Mouse (Mus musculus) embryo, embryonic 11.5 days (tissue): ENCODE measurements at regions not wholly inside any gene's neighbourhood (a gene's known extent, or its start where the extent isn't known, plus 50 kb on each side); places are given as distances from the start of the nearest gene placed in this dataset.

Experiments used
- DNase-seq: peaks from one replicate; pipeline ENCODE4 v3.0.0-alpha.2; 2012; ENCODE audit warnings: low read depth, low spot score

DNA sequence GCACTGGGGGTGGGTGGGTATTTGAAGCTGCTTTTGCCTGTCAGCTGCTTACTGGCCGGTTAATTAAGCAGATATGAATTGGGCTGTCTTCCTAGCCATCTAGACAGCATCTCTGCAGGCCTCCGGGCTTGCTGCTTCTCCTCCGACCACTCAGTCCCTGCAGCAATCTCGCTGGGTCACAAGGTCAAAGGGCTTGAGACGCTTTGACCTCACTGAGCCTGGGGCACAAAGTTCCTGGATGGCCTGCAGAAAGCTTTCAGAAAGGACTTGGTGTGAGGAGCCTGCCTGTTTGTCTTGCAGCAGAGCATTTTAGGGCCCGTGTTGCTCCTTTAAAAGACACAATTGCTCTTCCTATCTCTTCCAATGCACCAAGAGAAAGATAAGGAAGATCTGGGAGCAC lies 83.7 kb upstream of the Ppp2r5a start:
- DNase-seq: no peak

DNA sequence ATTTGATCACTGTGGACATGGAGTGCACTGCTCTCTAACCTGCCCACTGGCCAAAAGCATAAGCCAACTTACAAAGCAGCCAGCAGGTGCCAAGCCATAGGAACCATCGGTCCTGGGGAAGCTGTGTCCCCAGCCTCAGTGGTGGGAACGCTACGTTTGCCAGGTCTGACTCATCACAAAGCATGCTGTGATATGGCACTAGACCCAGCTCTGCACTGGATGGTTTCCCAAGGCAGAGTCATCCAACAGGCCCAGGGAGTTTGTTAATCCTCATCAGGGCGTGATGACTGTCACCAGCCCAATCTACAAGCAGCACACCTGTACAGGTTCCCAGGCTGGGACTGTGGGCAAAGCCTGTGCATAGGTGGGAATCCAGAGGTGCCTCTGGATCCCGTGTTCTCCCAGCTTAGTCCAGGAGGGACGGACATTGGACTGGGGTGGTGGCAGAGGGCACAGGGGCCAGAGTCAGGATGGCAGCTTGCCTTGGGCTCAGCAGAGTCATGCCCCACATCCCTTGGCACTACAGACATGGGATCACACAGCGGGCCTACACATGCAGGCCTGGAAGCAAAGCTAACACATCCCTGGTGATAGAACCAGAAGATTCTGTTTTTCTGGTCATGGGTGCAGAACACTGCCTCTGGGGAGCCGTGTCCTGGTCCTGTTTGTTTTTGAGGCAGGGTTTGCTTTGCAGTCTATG lies 81.8 kb upstream of the Ppp2r5a start:
- DNase-seq: no peak

DNA sequence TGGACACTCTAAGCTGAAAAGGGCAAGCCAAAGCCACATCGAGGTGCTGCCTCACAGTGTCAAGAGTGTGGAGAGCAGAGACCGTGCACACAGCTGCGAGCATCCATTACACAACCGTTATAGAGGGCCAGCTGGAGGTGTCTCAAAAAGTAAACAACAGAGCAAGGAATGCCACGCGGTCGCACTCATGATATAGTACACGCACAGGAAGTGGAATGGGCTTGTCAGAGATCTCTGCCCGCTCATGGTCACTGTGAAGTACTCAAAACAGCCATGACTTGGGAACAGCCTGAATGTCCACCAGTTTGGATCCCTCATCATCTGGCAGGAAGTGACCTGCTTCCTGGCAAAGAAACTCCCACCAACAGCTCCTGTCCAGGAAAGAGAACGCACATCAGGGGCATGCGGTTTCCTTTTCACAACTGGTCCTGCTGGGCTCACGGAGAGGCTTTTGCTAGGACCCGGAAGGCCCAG lies 76.9 kb upstream of the Ppp2r5a start:
- no peak for DNase-seq

DNA sequence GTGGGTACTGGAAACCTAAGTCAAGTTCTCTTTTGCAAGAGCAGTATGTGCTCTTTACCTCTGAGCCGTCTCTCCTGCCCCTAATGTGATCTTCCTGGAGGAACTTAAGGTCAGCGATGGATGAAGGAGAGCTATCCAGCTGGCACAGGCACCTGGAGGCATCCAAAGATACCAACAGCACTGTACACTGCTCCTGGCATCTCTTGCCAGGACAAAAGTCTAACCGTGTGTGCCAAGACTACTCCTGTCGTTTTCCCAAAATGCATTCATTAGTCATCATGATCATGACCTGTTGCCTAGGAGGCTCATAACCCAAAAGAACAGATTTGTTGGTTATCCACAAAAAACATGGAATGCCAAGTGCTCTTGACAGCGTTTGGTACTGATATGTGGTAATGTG lies 69.5 kb upstream of the Ppp2r5a start:
- no peak for DNase-seq

DNA sequence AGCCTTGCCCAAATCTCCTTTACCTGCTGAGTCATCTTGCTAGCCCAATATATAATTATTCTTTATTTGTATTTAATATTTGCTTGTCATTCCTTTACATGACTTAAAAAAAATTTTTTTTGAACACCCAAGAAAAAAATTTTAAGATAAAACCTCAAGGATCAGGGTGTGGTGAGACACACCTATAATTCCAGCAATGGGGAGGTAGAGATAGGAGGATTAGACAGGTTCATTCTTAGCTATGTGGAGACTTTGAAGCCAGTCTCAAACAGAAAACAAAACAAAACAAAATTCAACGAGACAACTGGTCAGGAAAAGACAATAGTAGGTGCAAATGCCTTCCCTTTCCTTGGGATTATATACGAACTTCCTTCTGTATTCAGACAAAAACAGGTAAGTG lies 68.4 kb upstream of the Ppp2r5a start:
- no peak for DNase-seq

DNA sequence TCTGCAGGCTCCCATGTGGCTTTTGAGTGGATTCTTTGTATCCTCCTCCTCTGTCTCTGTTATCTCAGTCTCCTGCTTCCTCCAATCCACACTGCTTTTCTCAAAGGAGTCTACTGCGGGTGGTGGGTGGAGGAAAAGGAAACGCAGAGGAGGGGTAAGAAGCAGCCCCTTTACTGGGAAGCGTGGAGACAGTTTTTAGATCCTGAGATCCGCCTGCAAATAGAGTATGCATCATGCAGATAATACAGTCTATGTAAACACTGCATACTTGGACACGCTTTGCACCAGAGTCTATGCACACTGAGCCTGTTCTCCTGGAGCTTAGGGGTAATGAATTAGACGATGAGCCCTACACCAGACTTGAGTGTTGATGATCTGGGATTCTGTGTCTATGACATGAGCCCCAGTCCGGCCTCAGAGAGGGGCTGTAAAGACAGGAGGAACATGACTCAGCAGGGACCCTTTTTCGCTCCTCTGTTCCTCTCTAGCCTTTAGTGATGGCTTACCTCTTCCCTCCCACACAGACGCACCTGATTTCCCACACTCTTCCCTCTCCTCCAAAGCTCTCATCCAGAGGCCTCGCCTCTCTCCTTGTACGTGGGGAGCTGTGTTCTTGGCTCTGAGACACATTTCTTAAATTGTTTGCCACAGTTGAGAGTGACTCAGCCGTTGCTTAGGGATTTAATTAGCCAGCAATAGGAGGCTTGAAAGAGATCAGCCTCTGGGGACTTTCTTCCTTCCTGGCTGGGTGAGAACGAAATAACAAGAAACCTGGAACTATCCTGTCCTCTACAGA lies 67.3 kb upstream of the Ppp2r5a start:
- DNase-seq: no peak

DNA sequence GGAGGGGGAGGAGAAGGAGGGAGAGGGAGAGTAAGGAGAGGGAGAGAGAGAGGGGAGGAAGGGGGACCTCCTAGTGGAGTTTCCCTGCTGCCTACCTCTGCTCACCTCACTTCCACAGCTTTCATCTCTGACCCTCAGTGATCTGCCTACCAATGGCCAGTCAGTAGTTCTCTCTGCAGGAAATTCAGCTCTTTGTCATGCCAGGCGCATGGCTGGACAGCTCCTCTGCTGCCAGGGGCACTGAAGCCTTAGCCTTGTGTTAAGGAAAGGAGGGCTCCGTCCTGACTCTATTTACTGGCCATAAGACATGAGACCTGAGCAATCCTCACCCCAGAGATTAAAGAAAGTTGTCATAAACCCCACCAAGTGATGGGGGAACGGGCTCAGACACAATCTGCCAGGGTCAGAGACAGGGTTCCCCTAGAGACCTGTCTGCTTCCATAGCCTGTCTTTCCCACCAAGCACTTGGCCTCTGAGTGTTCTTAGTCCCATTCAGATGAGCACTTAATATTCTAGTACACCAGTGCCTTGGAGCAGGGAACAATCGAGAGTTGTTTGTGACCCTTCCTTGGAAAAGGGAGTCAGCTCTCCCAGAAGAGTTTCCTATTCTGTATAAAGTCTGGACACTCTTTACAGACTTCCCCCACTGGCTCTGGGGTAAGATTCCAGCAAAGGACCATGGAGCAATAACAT lies 65.9 kb upstream of the Ppp2r5a start:
- no peak for DNase-seq

DNA sequence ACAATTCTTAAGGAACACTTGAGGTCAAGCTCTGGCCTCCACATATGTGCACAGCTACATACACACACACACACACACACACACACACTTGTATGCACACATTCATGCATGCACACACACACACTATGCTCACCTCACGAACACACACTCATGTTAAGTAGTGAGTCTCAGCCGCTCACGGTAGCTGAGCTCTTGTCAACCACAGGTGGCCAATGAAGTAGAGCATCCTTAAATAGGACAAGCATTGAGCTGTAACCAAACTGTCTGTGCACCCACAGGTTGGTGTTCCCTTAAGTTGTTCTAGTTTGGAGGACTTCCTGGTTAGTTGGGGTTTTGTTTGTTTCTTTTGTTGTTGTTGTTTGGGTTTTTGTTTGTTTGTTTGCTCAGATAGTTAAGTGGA lies 63.2 kb upstream of the Ppp2r5a start:
- DNase-seq: no peak

DNA sequence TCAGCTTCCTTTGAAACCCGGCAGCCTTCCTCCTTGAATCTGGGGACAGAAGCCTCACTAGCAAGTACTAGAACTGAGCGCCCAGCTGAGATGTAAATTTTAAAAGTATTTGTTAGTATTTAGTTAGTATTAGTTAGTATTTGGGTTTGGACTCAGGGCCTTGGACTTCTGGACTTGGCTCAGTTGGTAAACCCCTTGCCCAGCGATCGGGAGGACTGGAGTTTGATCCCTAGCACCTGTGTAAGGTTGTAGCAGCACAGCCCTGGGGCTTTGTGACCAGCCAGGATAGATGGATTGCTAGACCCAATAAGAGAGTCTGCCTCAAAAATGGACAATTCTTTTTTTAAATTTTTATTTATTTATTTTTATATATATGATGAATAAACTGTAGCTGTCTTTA lies 62.7 kb upstream of the Ppp2r5a start:
- DNase-seq: no peak

DNA sequence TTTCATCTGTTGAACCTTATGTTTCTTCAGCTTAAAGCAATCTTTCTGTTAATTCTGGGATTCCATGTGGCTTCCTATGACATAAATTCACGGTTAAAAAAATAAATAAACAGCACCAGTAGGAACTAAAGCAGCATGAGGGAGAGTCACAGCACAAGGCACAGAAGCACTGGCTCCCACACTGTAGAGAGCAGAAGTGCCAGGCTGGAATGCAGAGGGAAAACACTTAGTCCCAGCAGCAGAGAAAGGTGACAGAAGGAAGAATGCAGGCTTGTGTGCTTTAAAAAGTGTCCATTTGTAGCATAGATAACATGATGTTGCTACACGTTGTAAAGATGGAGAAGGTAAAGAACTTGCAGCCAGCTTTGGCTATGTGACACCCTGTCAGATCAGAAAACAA lies 62.1 kb upstream of the Ppp2r5a start:
- DNase-seq: no peak

DNA sequence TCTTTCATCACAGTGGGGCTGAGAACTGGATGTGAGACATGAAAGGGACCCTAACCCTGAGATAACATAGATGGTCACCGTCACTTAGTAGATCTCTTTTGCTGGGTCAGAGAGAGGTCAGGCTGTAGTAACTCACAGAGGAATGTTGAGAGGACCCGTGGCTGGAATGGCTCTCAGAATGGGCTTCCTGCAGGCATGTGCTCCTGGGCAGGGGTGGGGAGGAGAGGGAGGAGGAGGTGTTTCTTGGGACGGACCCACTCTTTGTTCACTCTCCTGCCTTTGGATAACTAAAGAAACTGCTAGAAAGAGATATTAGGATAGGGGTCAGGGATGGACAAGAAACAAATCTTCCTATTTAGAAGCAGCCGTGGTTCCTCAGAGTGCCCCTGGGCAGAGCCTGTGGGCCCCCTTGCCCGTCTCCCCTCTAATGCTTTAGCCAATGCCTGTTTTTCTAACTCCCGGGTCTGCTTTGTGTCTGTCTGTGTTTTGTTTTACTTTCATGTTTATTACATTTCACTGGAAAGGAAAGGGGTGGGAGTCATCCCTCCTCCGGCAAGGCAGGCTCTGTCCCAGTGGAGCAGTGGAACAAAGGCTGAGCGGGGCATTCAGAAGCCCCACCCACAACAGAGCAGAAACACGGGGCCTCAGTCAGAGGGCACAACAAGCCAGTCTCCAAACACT lies 58.9 kb upstream of the Ppp2r5a start:
- DNase-seq: peak; percentile 27

DNA sequence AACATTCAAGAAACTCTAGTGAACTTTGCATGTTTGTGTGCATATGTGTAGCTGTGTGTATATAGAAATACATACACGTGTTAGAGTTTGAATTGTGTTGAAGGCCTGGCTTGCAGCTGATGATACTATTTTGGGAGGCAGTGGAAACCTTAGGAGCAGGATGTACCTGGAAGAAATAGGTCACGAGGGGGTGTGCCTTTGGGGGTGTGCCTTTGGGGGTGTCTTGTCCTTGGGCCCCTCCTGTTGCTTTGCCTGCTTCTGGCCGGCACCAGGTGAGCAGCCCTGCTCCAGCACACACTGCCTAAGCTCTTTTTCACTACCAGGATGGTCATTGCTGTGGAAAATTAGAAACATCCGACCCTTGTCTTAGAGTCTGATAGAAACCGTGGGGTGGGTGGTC lies 56.0 kb upstream of the Ppp2r5a start:
- DNase-seq: no peak

DNA sequence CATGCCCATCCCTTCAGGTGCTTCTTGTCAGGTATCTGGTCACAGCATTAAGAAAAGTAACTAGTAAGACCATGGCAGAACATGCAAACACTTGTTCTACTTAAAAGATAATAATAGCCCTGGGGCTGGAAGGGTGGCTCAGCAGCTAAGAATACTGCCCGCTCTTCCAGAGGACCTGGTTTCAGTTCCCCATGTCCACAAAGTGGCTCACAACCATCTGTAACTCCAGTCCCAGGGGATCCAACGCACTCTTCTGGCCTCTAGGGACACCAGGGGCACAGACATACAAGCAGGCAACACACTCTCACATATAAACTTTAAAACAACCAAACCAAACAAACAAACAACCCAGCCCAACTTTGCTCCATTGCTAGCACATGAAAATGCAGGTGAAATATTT lies 55.2 kb upstream of the Ppp2r5a start:
- no peak for DNase-seq

DNA sequence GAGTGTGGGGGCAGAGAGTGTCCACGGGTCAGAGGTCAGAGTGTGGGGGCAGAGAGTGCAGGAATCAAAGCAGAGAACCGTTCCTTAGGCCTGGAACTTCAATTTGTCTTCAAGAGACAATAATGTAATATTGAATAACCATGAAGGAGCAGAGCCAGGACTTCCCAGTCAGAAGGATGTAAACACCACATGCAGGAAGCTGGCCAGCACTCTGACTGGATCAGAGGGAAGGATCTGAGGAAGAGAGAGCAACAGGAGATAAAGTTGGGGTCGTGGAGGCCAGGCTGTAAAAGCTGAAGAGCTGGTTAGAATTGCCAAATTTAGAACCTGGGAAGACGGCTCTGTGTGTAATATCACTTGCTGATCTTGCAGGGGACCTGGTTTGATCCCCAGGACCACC lies 54.0 kb upstream of the Ppp2r5a start:
- no peak for DNase-seq

DNA sequence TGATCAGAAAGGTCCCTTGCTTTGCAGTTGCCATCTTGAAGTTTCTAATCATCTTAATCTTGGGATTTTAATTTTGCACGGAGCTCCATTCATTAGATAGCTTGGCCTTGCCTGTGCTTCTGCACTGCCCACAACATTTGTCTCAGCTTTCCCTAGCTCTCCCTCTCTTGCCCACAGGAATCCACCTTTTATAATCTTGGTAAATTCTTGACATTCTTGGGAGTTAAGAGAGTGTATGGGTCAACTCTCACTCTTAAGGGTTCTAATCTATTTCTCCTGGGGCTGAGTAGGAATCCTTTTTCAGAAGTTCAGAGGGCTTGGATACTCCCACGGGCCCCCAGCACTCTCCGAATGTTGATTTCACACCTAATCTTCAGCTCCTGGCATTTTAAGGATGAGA lies 51.5 kb upstream of the Ppp2r5a start:
- DNase-seq: no peak

DNA sequence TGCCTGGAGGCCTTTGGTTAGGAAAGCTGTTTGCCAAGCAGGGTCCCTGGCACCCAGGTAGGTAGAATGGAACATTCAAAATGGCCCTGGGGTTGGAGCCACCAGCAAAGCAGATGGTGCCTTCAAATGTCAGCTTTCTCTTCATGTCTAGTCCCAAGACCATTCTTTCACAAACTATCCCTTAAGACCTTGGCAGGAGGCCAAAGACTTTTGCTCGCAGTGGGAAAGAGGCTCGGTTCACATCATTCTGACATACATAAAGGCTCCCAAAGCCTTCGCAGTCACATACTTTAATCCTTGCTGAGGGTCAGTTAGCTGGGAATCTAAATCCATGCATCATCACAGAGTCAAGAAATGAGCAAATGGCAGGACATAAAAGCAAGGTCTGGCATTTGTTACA lies 50.5 kb upstream of the Ppp2r5a start:
- DNase-seq: no peak
